Mouse (Mus musculus) left cerebral cortex, adult 8-10 months (tissue): ENCODE results near the gene Cbln4. TPM values are rescaled to one million over a fixed set of nuclear protein-coding genes. Genes with fewer than 3 reads are reported as not detected.

Source experiments
- DNase-seq, 2 experiments: peaks; one replicate each; pipeline ENCODE4 v3.0.0; 2022; ENCODE audit warnings: low spot score in 2 of 2
- total RNA-seq, 4 experiments: library from RNA; stranded (reverse); gene quantifications; 2 replicates each; pipeline ENCODE4 v1.2.4; 2022

Gene Cbln4
- total RNA-seq, result 10 to 100 TPM; 10.4 to 15.7 (median 14.0) TPM

DNA sequence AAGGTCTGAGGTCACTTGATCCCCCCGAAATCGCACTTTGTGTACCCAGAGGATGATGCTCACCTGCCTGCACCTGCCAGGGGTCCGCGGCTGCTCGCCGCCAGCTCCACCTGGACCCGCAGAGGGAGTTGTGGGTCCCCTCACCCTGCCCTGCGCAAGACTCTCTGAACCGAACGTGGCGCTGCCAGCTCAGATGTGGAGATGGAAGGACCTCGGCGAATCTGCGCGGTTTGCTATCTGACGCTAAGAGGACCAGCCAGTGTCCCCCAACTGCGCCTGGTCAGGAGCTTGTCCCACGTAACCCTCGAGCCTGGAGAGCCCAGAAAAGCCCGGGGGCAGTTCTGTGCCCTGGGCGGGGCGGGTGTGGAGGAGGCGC, at the start of gene Cbln4:
TSS of gene Cbln4 (minus strand) at position 232 of the 376 bp plus-strand sequence.
- DNase-seq, result peak in 1 of 2 experiments; percentile 9

DNA sequence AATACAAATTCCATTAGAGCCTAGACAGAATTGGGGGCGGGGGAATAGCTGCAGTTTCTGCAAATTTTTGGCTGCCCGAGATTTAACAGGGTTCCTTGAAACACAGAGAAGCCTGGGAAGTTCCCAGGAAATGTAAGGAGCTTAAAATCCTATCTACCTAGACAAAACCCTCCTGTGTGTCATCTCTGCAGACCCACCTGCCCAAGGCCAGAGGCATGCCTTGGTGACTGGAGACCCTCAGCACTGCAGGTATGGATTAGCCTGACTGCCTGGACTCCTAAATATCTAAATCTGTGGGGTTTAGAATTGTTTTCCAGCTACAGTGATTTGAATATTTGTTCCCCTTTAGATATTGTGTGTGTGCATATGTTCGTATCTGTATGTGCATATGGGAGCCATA, 35.3 kb upstream of the Cbln4 start:
- no peak for DNase-seq

DNA sequence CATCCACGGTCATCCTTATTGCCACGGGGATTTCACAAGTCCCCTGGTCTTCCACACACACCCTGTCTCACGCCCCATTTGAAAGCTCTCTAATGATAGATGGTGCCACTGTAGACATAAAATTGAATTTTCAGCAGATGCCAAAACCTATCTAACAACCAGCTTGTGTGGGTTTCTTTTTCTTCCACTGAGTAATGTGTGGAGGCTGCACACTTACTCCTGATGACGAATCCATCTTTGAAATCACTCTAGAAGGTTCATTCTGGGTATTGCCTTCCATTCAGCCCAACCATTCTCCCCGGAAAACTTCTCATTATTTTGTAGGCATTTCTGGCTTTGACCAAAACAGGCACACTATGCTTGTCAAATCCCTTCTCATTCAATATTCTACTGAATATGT, 33.0 kb upstream of the Cbln4 start:
- no peak for DNase-seq

DNA sequence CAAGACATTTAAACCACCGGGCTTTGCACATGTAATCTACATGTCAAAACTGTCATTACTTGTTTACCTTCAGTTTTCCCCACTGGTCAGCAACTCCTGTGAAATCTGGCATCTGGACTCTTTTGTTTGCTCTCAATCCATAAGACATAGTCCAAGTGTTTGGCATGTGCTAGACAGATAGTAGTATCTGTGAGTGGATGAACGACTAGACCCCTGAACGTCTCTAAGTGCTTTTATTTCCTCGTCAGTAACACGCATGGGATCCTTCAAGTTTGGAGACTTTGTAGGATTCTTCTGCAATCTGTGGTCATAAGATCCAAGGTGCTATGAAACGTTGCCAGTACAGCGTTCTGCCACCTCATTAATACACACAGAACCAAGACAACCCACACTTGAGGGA, 19.6 kb upstream of the Cbln4 start:
- no peak for DNase-seq

DNA sequence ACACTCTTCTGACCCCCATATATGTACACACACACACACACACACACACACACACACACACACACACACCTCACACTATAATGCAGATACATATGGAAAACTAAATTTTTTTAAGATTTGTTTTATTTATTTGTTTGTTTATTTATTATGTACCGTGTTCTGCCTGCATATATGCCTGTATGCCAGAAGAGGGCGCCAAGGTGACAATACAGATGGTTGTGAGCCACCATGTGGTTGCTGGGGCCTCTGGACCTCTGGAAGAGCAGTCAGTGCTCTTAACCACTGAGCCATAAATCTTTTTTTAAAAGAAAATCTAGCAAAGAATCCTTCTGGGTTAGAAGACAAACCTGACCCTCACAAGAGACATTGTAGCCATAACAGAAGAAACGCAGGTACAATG, 16.5 kb upstream of the Cbln4 start:
- DNase-seq, result no peak

DNA sequence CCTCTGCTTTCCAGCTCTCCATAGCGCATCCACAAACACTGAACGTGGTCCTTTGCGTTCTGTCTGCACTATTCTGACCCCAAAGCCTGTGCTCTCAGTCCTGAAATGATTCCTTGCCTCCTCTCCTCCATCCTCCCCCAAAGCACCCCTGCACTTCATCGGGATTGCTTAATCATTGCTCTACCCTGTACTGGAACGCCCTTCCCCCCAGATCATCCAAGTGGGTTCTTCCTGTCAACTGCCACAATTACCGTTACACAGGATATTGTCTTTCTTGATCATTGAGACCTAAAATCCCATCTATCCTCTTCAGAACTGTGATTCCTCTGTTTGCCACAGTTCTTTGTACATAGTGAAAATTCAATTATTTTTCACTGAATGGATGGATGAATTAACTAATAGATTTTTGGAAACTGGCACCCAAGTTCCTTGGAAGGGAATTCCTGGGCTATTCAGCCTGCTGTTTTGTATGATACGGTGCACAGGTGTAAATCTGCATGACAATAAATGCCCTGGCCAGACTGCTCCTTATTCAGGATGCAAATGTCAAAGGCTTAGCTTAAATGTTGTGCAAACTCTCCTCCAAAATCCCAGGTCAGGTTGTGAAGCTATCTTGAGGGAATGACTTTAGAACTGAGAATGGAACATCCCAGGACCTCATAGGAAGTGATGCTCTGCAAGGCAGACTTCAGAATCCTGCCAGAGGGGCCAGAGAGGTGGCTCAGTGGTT, 15.8 kb upstream of the Cbln4 start:
- no peak for DNase-seq

DNA sequence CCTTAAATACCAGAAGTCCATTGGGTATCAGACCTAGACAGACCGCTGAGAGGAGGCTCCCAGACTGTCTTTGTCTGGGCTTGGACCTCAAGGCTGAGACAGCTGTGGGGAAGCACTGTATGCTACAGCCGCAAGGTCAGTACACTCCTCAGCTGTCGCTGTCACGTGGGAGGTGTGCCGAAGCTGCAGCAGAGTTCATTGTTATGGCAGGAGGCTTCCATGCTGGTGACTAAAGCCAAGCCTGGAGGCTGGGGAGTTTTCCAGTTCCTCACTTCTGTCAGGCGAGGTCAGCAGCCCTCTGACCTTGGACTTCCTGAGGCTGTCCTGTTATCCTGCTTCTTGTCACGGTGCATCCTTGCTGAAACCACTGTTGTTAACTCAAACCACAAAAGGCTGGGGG, 2.7 kb upstream of the Cbln4 start:
- no peak for DNase-seq

DNA sequence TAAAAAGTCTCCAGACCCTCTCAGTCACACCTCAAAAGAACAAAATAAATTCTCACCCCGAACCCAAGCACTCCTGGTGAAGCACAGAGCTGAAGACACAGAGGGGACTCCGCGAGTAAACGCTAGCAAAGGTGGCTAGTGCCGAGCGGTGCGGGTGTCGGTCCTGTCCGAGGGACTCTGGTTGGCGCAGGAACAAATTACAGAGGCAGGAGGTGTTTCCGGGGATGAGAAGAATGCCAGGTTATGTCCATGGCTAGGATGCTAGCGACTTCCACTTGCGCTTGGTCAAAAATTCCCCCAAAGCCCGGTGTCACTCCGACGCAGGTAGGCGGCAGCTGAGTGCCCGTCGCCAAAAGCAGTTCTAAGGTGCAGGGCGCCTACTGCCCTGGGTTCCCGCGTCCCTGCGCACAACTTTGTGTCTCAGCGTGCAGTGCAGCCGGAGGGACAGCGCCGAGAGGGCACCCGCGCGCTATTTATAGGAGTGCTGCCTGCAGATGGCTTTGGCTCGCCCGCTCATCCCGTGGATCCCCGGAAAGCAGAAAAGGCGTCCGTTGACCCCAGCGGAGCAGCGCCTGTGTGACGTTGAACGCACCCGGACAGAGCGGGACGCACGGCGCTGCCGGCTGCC, 545 bp downstream of the Cbln4 start:
- peak in 1 of 2 experiments; percentile 16 for DNase-seq

DNA sequence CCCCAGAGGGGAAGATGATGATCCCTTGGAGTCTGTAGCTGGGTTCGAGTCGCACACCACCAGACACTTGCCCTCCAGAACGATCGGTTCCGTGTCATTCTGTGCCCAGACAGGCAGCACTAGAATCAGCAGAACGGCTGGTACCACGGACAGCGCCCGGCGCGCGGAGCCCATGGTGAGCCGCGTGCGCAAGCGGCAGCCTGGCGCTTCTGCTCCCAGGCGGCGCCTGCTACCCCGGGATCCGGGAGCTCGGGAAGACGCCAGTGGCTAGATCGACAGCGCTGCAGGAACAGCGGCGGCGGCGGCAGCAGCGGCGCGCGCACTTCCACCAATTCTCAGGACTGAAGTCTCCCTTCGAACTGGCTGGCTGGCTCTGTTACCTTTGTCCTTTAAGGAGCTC, 1.1 kb downstream of the Cbln4 start:
- DNase-seq, result peak; percentile 28 to 48

DNA sequence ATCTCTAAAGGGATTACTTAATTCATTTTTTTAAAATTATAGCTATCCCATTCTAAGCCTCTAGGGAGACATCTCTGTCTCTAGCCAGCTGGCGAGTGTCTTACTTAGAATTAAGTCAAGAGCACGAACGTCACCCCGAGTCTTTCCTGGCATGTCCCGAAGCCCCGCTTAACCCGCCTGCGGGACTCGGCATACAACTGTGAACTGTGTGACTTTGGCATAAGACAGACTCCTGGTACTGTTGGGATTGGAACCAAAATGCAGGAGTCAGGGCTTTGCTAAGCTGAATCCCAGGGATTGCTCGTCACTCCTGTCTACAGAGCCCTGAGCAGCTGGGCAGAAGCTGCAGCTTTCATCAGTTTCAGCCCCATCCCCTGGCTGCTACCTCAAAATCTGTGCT, 2.4 kb downstream of the Cbln4 start:
- peak in 1 of 2 experiments; percentile 15 for DNase-seq

DNA sequence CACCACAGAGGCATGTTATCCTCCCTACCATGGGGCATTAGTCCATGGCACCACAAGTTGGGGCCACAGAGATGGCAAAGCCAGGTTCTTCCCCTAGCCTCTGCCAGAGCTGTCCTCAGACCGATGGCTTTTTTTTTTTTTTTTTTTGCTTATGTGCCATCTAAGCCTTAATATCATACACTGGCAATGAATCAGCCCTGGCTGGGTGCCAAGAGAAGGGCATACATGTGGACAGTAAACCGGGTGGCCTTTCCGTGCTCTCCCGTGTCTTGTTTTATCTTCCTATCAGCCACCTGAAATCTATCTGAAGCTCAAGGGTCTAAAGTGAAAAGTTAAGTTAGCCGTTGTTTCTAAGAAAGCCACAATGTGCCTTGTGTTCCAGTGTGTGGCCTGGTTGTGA, 3.7 kb downstream of the Cbln4 start:
- no peak for DNase-seq

DNA sequence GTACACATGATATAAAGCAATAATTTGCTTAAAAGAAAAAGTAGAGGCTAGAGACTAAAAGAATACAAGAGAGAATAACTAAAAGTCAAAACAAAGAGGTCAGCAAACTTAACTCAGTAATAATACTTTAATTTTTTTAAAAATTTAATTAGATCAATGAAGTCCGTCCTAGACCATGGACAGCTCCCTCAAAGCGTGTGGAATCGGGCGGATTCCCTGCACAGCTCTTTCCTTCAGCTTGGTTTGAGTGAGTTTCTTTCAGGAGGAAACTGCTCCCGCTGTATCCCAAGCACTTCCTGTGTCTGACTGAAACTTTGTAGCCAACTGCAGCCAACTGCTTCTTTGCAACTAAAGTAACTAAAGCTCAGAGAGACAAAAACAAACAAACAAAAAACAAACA, 9.0 kb downstream of the Cbln4 start:
- no peak for DNase-seq

DNA sequence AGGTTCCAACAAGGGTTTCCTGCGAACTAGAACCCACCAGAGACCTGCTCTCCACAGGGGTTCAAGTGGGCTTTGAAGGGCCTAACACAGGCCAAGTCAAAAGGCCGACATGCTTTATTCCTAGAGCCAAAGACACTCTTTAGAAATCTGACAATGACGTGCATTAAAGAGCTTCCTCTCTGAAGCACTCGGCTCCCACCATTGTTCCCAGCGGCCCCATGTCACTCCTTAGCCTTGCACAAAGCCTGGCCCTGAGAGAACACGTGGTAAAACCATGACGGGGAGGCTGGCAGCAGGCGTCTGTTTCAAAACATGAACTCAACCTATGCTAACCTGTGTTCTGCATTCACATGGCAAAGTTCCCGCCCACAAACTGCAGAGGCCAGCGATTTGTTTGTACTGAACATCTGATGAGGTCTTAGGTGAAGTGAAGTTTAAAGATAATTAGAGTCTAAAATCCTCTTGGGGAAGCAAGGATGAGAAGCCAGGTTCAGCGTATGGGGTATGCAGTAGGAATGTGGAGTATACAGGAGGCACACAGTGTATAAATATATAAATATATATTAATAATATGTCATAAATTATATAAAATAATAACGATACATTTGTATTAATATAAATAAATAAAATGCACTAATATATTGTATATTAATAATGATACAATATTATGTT, 17.7 kb downstream of the Cbln4 start:
- DNase-seq, result no peak

DNA sequence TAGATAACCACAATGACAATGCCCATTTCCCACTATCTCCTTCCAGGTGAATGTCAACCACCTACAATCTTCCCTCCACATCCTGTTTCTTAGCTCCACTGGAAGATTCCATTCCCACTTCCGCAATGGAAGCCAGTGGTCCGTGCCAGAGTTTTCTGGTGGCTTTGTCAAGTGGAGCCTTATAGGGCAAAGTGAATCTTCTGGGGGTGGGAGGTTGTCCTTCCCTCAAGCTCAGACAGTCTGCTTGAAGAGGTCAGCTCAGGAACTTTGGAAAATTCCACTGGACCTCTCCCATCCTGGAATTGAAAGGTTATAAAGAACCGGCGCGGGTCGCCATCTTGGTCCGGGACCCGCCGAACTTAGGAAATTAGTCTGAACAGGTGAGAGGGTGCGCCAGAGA, 36.5 kb downstream of the Cbln4 start:
- no peak for DNase-seq

DNA sequence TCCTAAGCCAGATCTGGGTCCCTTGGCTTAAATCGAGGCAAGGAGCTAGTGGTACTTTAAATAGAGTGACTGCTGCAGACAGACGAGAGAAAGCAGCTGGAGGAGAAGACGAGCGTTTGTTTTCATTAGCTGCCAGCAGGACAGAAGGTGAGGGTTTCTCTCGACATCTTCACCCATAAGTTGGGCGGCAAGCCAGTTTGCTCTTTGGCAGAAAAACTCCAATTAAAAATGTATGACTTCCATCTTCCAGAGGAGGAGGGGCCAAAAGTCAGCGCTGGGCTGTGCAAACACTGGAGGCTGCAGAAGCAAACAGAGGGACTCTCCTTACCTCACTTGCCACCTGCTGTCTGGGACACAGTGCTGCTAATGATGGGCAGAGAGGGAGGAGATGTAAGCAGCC, 37.3 kb downstream of the Cbln4 start:
- DNase-seq, result no peak

DNA sequence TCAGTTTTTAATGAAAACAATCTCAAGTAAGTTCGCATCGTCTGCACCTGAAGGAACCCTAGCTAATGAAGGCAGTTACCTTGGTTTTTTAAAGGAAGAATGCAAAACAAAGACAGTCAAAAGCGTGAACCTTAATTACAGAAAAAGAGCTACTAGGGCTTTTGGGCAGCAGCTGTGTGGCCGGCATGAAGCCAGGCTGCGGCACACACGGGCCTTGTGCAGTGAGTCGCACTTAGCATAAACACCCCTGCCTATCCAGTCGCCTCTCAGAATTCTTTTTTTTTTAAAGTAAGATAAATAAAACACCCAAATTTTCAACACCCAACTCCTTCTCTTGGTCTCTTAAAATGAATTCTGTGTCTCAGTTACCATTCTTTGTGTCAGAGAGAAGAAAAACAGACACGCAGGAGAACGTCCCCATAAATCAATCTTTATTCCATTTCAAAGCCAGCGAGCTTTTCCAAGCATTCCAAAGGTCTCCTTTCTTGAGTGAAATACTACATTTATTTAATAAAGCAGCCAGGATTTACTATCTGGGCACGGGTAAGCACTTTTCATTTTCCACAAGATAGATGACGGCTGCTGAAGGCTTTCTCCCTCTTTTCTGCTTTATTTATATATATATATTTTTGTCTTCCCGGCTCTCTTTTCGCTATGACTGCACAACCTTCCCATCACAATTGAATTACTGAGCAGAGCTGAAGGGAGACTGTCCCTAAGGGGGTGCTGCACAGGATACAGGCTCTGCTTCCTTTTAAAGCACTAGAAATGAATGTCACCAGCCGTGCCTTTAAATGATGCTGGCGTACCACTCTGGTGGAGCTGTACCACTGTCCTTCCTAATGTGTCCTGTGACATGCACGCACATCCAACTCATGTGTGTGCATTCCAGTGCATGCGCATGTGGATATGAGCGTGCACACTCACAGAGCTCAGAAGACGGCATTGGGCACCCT, 39.0 kb downstream of the Cbln4 start:
- DNase-seq, result no peak

DNA sequence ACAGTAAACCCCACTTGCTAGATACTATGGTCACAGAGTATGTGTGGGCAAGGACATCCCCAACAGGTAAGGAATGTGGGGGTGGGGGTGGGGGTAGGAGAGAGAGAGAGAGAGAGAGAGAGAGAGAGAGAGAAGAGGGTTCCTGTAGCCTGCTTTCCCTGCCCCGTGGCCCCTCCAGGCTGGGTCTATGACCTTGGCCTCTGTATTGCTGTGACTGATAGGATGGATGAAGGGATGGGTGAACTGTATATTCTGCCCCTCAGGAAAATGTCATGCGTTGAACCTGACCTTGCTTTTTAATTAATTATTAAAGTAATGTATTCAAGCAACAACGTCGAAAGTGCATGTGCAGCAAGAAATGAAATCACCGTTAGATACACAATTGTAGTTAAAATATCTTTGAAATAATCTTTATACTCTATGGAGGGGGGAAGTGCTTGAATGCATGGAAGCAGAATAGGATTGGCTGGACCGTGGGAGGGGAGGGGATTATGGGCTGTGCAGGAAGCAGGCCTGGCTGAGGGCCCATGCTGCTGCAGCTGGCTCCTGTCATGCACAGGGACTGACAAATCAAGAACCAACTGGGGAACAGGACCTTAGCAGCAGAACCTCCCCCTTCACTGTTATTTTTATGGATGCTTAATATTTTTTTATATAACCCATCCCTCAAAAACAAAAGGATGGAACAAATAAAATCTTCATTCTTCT, 46.1 kb downstream of the Cbln4 start:
- DNase-seq, result no peak

DNA sequence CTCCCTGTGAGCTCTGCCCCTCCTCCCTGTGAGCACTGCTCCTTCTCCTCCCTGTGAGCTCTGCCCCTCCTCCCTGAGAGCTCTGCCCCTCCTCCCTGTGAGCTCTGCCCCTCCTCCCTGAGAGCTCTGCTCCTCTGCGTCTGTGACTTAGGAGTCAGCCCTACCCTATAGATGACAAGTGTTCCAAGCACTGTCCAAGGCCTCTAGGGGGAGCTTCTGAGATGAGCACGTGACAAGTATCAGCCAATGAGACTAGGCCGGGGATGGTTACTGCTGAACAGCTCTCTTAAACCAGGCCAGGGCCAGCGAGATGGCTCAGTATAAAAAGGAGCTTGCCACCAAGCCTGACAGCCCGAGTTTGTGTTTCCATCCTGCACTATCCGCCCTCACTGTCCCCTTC, 48.4 kb downstream of the Cbln4 start:
- DNase-seq, result no peak

DNA sequence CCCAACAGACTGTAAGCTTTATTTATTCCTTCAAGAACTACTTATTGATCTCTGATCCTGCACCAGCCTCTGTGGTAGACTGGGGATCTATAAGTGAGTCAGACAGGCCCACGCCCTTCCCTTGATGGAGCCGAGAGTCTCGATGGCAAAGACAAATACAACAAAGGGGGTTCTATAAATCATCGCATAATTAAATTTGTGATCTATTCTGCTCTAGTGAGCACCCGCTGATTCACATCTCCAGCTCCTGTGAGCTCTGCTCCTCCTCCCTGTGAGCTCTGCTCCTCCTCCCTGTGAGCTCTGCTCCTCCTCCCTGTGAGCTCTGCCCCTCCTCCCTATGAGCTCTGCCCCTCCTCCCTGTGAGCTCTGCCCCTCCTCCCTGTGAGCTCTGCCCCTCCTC, 49.0 kb downstream of the Cbln4 start:
- DNase-seq, result no peak

DNA sequence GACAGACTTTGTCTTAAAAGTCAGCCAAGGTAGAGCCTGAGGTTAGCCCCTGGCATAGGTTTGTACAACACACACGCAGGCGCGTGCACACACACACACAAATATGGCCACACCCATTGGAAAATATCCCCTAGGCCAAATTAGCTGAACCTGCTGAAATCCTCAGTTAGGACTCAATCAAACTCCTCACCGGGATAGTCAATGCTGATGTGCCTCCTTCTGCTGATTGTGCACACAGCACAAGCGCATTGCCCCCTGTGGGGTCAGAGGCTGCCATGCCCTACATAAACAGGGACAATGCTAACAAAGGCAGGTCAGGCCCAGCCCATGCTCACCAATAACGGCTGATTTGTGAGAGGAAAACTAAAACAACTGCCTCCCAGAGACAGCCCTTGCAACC, 56.6 kb downstream of the Cbln4 start:
- DNase-seq, result no peak
